Mouse (Mus musculus) spleen, adult 10 weeks (tissue): Measurements from ENCODE around the gene Pfkm. TPM values are rescaled to one million over a fixed set of nuclear protein-coding genes. Genes with fewer than 3 reads are reported as not detected.

Source experiments
- polyA plus RNA-seq: library from polyadenylated mRNA; stranded (reverse); fragments of 350-450 nt; fragmentation: Illumina TruSeq; extraction: RNeasy Lipid Tissue Mini Kit (QIAGEN cat#74804); gene quantifications from one replicate; pipeline ENCODE4 v1.2.3, GENCODE M21; 2015; ENCODE audit warnings: low replicate concordance; ENCODE audit not compliant: insufficient read depth

Gene Pfkm
- 5.4 TPM for polyA plus RNA-seq

GRCm38 (mm10) chr15:98092372-98093120 lies at the start of gene Pfkm:
Gene Pfkm, plus strand, starts transcription at chr15:98092589.

GRCm38 (mm10) chr15:98093121-98094011 lies 977 bp downstream of the Pfkm start, which contains the start of gene Senp1:
Gene Senp1, minus strand, starts transcription at chr15:98093744.

GRCm38 (mm10) chr15:98165525-98165924 lies 73.1 kb downstream of the Pfkm start, which contains the start of gene Asb8:
Gene Asb8, minus strand, starts transcription at chr15:98165625.

GRCm38 (mm10) chr15:98166963-98167644 lies 74.7 kb downstream of the Pfkm start, which contains the start of gene Ccdc184:
Gene Ccdc184, plus strand, starts transcription at chr15:98167158.

Other genes starting within 250 kb of the Pfkm start
- gene Hdac7, start 248.1 kb upstream of the Pfkm start, polyA plus RNA-seq, result 51.7 TPM
- gene Vdr, start 182.0 kb upstream of the Pfkm start, polyA plus RNA-seq, result 1.2 TPM
- 23.4 TPM for gene Tmem106c, start 128.4 kb upstream of the Pfkm start, polyA plus RNA-seq
- not detected for gene Col2a1, start 87.9 kb upstream of the Pfkm start, polyA plus RNA-seq
- gene Senp1, start 1.2 kb downstream of the Pfkm start, polyA plus RNA-seq, result 55.0 TPM
- 25.2 TPM for gene Asb8, start 73.0 kb downstream of the Pfkm start, polyA plus RNA-seq
- 0.39 TPM for gene Ccdc184, start 74.6 kb downstream of the Pfkm start, polyA plus RNA-seq
- gene Olfr288, start 103.0 kb downstream of the Pfkm start, polyA plus RNA-seq, result not detected
- gene Gm44579, start 128.4 kb downstream of the Pfkm start, polyA plus RNA-seq, result not detected
- gene Olfr287, start 128.5 kb downstream of the Pfkm start, polyA plus RNA-seq, result not detected
- not detected for gene Olfr286, start 141.9 kb downstream of the Pfkm start, polyA plus RNA-seq
- gene H1fnt, start 164.7 kb downstream of the Pfkm start, polyA plus RNA-seq, result not detected
- gene Zfp641, start 203.6 kb downstream of the Pfkm start, polyA plus RNA-seq, result 0.84 TPM
- gene Olfr285, start 224.8 kb downstream of the Pfkm start, polyA plus RNA-seq, result not detected
- gene Olfr284, start 248.4 kb downstream of the Pfkm start, polyA plus RNA-seq, result not detected